Mouse (Mus musculus) heart, postnatal 25 days (tissue): Measurements from ENCODE around the gene Wfikkn1. TPM values are rescaled to one million over a fixed set of nuclear protein-coding genes. Genes with fewer than 3 reads are reported as not detected.
A peak's percentile ranks its signal among the peaks of the same experiment; 100 is the strongest.

Experiments
- DNase-seq: peaks from one replicate; pipeline ENCODE4 v3.0.0; 2022; ENCODE audit warnings: low spot score
- intact Hi-C: fragments of 180-260 bp; cut with DNase I; formaldehyde crosslinking; loops from one replicate; pipeline ENCODE4 v1.15.1; 2025
- microRNA-seq: library from miRNA; unstranded; fragments of <30 nt; microRNA quantifications from one replicate; pipeline ENCODE4 v1.2.0, GENCODE M21; 2022
- total RNA-seq, 2 experiments: library from RNA; stranded (reverse); gene quantifications; 2 replicates each; pipeline ENCODE4 v1.2.3; 2021

Gene Wfikkn1
- total RNA-seq, 2 experiments from 2014 or later = 0.45 to 0.75 TPM

GRCm38 (mm10) chr17:25830200-25830753 is 50.4 kb downstream of the Wfikkn1 start:
- intact Hi-C loops = loop anchor here (5.0 kb wide), 1 partner anchor 37 kb away; the partner anchor contains the start of gene Mcrip2
- no peak for DNase-seq

- intact Hi-C loops = loop anchor here (5.0 kb wide), 1 partner anchor 38 kb away; the partner anchor contains the start of gene Mcrip2
- no peak for DNase-seq
Measured at GRCm38 (mm10) chr17:25829558-25830017, 51.1 kb downstream of the Wfikkn1 start.

GRCm38 (mm10) chr17:25828712-25829557 is 51.7 kb downstream of the Wfikkn1 start, which contains the start of gene Jmjd8:
Gene Jmjd8 (plus strand): TSS chr17:25828867.
- intact Hi-C loops = no loop called here
- DNase-seq = peak; percentile 57

GRCm38 (mm10) chr17:25828223-25828594 is 52.4 kb downstream of the Wfikkn1 start:
- no peak for DNase-seq
- intact Hi-C loops = no loop called here

Small RNAs within 50 kb of the gene (microRNA-seq; reads per million reads assigned to microRNA genes)
- gene Mir3082 = 4.2 reads per million, percentile 9 among the genes with 10 or more reads in this experiment

Other genes with a start within 250 kb of the Wfikkn1 start
- gene Gng13, start 163.7 kb downstream of the Wfikkn1 start, total RNA-seq = under 1 TPM in 1 of 2 experiments, not detected in 1; 0.70 TPM
- 1 to 10 TPM; 1.6 to 1.9 TPM for gene Chtf18, start 153.4 kb downstream of the Wfikkn1 start, total RNA-seq
- gene Rpusd1, start 153.2 kb downstream of the Wfikkn1 start, total RNA-seq = 1 to 10 TPM; 5.3 to 5.6 TPM
- not detected for gene Mslnl, start 144.8 kb downstream of the Wfikkn1 start, total RNA-seq
- gene Msln, start 126.5 kb downstream of the Wfikkn1 start, total RNA-seq = 10 to 100 TPM; 21.2 to 28.5 TPM
- 10 to 100 TPM; 44.8 to 48.2 TPM for gene Narfl, start 107.1 kb downstream of the Wfikkn1 start, total RNA-seq
- gene Haghl, start 95.2 kb downstream of the Wfikkn1 start, total RNA-seq = 1 to 10 TPM; 5.5 to 9.1 TPM
- gene Ccdc78, start 94.3 kb downstream of the Wfikkn1 start, total RNA-seq = not detected
- gene Fam173a, start 88.0 kb downstream of the Wfikkn1 start, total RNA-seq = 10 to 100 TPM; 35.4 to 36.0 TPM
- gene AC134908.4, start 85.2 kb downstream of the Wfikkn1 start, total RNA-seq = under 1 TPM in 1 of 2 experiments, not detected in 1; 0.53 TPM
- 10 to 100 TPM; 74.4 to 75.1 TPM for gene Metrn, start 83.7 kb downstream of the Wfikkn1 start, total RNA-seq
- gene Fbxl16, start 71.8 kb downstream of the Wfikkn1 start, total RNA-seq = 1 to 10 TPM; 1.2 to 1.3 TPM
- gene Wdr24, start 57.2 kb downstream of the Wfikkn1 start, total RNA-seq = 10 to 100 TPM; 10.2 to 10.6 TPM
- gene Jmjd8, start 52.0 kb downstream of the Wfikkn1 start, total RNA-seq = 10 to 100 TPM; 35.5 to 36.6 TPM
- gene Stub1, start 47.5 kb downstream of the Wfikkn1 start, total RNA-seq = 100 to 1,000 TPM; 114 to 117 TPM
- 1 to 10 TPM; 1.2 to 2.2 TPM for gene Rhbdl1, start 43.6 kb downstream of the Wfikkn1 start, total RNA-seq
- 1 to 10 TPM; 2.8 to 3.6 TPM for gene Gm20683, start 39.1 kb downstream of the Wfikkn1 start, total RNA-seq
- gene Rhot2, start 36.0 kb downstream of the Wfikkn1 start, total RNA-seq = 100 to 1,000 TPM; 120 to 125 TPM
- gene Wdr90, start 19.4 kb downstream of the Wfikkn1 start, total RNA-seq = 1 to 10 TPM; 2.8 to 2.9 TPM
- gene Mcrip2, start 12.1 kb downstream of the Wfikkn1 start, total RNA-seq = 100 to 1,000 TPM; 261 to 270 TPM
- 10 to 100 TPM; 13.6 to 14.4 TPM for gene Mettl26, start 5.8 kb downstream of the Wfikkn1 start, total RNA-seq
- gene Rab40c, start 38.9 kb upstream of the Wfikkn1 start, total RNA-seq = 10 to 100 TPM; 17.0 to 17.4 TPM
- gene Pigq, start 64.1 kb upstream of the Wfikkn1 start, total RNA-seq = 10 to 100 TPM; 49.0 to 55.6 TPM
- not detected for gene Nhlrc4, start 64.1 kb upstream of the Wfikkn1 start, total RNA-seq
- gene A930017K11Rik, start 71.7 kb upstream of the Wfikkn1 start, total RNA-seq = under 1 TPM; 0.17 to 0.18 TPM
- gene Capn15, start 104.9 kb upstream of the Wfikkn1 start, total RNA-seq = 1 to 10 TPM; 7.1 to 7.8 TPM
- gene Rab11fip3, start 188.7 kb upstream of the Wfikkn1 start, total RNA-seq = 10 to 100 TPM; 28.0 to 30.2 TPM
- gene Decr2, start 209.5 kb upstream of the Wfikkn1 start, total RNA-seq = 10 to 100 TPM; 11.0 to 11.7 TPM
- gene Nme4, start 214.7 kb upstream of the Wfikkn1 start, total RNA-seq = 1 to 10 TPM; 3.2 to 3.6 TPM
- gene Tmem8, start 232.4 kb upstream of the Wfikkn1 start, total RNA-seq = 1 to 10 TPM; 2.5 to 3.1 TPM
- 100 to 1,000 TPM; 130 to 133 TPM for gene Mrpl28, start 242.6 kb upstream of the Wfikkn1 start, total RNA-seq